Mouse (Mus musculus): ENCODE measurements at regions not wholly inside any gene's neighbourhood (a gene's known extent, or its start where the extent isn't known, plus 50 kb on each side); places are given as distances from the start of the nearest gene placed in this dataset.

GRCm38 (mm10) chr16:87645526-87646434 lies 53.0 kb upstream of the Bach1 start:
- peak; percentile 74 for DNase-seq (ENCODE audit: low spot score)

DNA sequence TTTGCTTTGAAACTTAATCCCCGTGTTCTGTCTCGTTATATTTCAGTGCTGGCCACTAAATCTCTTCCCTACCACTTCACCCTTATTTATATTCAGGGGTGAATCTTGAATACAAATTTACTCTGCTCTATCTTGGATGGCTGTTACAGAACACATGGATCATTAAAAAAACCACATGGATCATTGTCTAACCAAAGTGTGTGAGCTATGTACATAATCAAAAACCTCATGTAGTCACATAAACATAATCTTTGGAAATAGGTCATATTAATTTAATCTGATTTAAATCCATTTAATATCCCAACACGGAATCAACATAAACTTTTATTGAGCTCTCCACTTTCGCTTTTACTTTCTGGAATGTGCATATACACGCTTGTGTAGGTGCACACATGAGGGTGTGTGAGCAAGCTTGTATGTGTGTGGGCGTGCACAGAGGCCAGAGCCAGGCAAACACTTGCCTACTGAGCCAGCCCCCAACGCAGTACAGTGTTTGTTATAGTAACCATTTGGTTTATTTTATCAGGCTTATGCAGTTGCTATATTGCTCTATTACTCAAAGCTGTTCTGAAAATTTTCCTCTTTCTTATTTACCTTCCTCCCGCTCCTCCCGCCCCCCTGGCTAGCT lies 52.2 kb upstream of the Bach1 start:
- no peak for DNase-seq (ENCODE audit: low spot score)

Measured in retina, embryonic 14.5 days (tissue).